Mouse (Mus musculus) liver, postnatal 0 days (tissue): ENCODE measurements at regions not wholly inside any gene's neighbourhood (a gene's known extent, or its start where the extent isn't known, plus 50 kb on each side); places are given as distances from the start of the nearest gene placed in this dataset.

Experiments used
- CTCF ChIP-seq: sonication (generic); IDR thresholded peaks from 2 replicates; pipeline ENCODE4 v1.5.1; 2016; ENCODE audit warnings: antibody characterized with exemption, low read depth
- EP300 ChIP-seq: IDR thresholded peaks from 2 replicates; pipeline ENCODE4 v1.6.1; 2016; ENCODE audit warnings: antibody characterized with exemption, low read depth, mild to moderate bottlenecking

DNA sequence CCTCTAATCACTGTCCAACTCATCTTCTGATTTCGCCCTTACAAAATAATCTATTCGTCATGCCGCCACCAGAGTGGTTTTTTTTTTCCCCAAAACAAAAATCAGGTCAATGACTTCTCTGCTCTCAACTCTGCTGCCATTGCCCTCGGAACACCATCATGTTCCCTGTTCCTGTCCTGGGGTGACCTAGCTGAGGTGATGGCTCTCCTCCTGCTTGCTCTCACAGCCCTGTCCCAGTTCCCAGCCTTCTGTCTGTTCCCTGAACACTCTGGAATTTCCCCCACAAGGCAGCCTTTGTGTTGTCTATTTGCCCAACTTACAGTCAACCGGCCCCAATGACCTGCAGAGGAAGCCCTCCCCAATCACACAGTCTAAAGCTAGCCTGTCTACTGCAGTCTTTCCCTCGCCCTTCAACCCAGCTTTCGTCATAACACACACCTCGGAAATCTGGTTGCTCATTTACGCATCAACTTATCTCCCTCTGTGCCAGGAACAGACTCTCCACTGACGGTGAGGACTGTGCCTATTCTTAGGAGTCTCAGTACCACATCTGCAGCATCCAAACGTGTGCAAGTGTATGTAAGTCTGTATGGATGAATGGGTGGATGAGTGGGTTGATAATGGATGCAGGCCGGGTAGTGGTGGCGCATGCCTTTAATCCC is 53.2 kb upstream of the Grik3 start:
- TF ChIP-seq CTCF (no peak), EP300 (no peak)
